Mouse (Mus musculus) skeletal muscle tissue, adult 2 months (tissue): ENCODE measurements at regions not wholly inside any gene's neighbourhood (a gene's known extent, or its start where the extent isn't known, plus 50 kb on each side); places are given as distances from the start of the nearest gene placed in this dataset.

ENCODE experiments used
- DNase-seq: peaks from one replicate; pipeline ENCODE4 v3.0.0-alpha.2; 2012; ENCODE audit warnings: low read depth, low spot score

DNA sequence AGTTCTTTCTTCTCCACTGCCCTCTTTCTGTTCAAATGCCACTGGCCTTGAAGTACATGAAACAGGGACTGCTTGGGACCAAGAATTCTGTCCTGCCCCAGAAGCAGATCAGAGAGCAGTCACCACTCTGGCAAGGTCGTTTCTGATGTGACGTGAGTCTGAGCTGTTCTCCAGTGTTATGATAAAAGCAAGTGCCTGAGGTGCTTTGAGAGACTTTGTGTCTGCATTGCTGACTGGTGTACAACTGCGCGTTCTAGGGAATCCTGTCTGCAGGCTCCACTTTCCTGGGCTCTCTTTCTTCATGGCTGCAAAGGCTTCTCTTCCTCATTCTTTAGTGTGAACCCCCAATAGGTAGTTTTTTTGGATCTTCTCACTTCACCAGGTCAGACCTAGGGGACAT lies 356.8 kb upstream of the Acvr2a start:
- DNase-seq, result no peak

DNA sequence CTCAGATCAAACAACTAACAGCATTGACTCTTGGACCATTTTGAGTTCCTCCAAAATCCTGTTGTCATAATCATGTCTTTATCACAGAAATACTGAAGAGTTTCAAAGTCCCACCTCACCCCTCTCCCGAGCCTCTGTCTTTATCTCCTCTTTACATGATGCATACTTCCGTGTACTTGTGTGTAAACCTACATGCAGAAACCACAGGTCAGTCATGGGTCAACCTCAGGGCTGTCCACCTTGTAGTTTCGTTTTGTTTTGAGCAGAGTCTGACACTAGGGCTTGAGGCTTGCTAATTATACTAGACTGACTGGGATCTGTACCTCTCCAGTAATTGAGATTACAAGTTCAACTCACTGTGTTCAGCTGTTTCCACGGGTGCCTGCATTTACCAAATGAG lies 348.4 kb upstream of the Acvr2a start:
- no peak for DNase-seq

DNA sequence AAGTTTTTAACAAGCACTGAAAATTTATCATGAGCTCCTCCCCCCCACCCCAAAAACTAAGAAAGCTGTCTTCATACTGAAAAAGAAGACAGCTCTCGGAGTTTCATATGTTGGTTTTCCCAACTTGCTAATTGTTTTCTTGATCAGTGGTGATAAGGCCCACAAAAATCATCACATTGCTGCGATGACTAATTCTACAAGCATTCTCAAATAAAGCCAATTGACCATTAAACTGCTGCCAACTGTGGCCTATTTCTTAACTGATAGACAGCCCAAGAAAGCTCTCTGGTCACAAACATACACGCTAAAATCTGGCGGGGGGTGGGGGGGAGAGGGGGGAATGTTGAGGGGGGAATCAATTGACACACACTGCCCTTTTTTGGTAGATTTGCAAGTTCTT lies 345.0 kb upstream of the Acvr2a start:
- DNase-seq, result no peak

DNA sequence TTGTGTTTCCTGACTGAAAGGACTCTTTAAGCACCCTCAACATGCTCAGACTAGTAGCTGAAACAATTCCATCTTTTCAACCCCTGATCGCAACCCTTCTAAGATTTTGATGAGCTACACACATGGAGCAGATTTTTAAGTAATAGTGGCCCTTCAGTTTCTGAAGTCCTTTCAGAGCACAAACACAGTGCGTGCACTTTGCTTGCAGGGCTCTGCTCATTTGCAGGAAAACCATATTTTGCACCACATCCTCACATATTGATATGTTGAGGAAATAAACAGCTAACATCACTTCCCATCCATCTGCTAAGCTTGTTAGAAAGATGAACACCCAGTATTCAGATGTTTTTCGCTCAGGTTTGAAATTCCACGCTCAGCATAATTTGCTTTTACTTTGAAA lies 344.6 kb upstream of the Acvr2a start:
- DNase-seq, result no peak

DNA sequence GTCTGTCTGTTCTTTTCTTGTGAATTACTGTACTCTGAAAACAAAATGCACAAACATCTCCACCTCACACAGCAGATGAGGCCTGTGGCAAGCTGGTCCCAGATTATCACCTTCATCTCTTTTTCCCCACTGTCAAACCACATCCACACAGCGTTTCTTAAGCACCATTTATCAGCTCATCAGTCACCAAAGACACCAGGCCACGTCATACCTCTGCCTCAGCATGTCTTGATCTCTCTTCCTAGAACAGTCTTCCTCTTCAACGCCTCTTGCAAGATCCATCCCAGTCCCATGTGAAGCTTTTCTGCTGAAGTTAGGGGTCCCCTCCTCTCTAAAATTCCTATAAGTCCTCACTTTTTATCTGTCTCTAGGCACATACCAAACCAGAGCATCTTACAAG lies 340.8 kb upstream of the Acvr2a start:
- DNase-seq, result no peak

DNA sequence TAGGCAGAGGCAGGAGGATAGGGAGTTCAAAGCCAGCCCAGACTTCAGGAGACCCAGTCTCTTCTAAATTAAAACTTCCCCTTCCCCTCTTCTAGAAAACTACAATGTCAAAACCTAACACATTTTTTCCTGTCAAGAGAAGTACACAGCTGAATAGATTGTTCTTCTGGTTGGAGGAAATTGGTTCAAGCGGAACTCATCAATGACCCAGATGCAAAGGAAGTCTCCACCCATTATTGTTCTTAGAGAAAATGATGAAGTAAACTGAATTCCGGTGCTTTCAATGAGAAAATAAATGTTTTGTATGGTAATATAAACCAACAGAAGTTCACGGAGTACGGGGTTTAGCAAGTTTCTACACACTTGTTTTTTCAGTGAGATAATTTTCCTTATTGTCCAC lies 339.3 kb upstream of the Acvr2a start:
- DNase-seq, result no peak

DNA sequence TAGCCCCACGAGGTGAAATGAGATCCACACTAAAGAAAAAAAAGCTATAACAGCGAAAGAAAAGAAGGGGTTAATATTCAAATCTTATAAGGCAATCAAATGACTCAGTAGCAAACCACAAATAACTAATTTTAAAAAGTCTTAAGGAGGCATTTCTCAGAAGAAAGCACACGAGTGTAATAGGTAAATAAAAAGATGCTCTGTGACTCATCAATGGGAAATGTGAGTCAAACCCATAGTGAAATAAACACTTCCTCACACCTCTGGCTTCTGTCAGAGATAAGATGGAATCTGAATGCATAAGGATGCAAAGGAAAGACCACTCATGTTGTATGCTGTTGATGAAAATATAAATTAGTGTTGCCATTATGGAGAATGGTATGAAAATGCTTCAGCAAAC lies 337.1 kb upstream of the Acvr2a start:
- DNase-seq, result no peak

DNA sequence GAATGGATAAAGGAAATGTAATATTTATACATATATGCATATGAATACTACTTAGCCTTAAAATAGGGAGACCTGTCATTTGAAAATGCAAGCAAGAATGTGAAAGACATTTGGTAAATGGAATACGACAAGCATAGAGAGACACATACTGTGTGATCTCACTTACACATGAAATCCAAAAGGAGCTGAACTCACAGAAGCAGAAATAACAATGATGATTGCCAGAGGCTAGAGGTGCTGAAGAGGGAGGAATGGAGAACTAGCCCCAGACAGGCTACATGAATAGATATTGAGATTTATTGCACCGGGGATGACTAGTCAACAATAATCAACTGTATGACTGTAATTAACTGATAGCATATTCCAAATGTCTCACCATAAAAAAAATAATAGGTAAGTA lies 336.6 kb upstream of the Acvr2a start:
- DNase-seq, result no peak

DNA sequence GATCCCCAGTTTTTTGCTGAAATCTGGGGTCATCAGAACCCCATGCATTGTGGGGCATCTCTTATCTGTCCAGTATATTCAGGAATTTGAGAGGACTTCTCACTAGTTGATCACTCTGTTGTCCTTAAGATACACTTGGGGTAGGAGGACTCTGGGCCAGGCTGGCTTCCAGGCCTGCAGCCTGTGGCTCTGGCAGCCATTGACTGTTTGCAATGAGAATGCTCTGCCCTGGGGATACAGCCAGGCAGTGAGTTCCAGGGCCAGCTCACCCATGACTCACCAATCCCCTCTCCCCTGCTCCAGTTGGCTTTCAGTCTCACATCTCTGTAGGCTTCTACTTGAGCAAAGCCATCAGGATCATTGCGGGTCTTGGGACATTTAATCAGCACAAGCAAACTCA lies 334.3 kb upstream of the Acvr2a start:
- peak; percentile 60 for DNase-seq

DNA sequence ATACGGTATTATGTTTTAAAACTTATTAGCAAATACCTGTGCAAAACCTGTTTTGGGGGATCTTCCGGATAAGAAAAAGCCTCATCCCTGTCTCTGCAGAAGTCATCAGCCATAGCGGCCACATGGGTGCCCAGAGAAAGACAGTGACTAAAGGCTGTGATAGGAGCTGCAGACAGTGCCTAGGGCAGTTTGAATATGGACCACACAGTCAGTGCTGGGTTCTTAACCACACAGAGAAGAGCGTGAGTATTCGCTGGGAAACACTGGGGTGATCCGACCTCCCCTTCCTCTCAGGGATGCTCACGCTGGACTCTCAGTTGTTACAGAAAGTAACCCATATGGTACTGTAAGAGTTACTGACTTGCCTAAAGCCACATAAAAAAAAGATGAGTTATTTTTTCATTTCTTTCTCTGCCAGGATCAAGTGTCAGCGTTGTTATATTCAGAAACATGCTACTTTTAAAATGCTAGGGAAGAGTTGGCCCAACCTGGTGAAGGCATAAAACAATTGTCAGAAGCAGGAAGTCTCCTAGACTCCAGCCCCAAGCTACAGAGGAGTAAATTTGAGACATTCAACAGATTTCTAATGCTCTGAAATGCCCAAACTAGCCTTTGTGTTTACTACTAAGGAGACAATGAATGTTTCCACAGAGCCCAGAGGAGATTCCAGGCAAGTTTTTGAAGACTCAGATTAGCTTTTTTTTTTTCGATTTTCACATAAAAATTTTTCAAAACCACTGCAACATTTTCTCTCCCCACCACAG lies 333.3 kb upstream of the Acvr2a start:
- DNase-seq, result no peak

DNA sequence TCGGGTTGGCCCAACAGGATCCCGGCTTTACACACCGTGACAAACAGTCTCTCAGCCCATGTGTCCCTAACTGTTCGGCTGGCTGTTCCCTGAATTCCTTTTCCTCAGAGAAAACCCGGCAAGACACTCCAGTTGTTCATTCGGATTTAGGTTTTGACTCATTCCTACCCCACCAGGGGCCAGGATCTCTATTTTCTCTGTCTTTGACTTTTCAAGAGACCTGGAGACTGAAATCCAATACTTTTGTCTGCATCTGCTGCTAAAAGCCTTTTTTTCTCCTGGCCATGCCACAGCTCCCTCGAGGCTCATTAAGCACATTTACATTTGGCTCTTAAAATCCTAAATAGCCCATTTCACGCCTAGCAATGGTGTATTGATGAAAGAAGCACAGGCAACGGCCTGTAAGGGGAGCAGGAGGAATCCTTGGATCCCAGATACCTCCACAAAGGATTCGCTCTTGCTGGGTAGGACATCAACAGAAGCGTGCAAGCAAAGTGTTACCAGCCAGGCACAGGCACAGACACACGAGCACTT lies 332.6 kb upstream of the Acvr2a start:
- no peak for DNase-seq

DNA sequence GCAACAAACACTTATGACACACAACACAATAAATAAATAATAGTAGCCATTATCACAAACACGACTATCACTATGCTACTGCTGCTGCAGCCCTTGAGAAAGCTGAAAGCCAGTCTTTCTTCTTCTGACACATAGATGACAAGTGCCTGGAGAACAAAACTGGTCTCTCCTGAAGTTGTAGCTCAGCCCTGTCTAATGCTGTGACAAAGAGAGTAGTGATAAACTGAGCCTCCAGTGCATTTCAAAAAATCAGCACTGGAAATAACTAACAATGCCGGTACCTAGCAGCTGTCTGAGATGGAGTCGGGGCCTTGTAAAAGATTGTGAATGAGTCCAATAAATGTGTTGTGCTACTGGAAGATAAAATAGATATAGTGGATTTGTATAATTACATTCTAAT lies 320.3 kb upstream of the Acvr2a start:
- no peak for DNase-seq

DNA sequence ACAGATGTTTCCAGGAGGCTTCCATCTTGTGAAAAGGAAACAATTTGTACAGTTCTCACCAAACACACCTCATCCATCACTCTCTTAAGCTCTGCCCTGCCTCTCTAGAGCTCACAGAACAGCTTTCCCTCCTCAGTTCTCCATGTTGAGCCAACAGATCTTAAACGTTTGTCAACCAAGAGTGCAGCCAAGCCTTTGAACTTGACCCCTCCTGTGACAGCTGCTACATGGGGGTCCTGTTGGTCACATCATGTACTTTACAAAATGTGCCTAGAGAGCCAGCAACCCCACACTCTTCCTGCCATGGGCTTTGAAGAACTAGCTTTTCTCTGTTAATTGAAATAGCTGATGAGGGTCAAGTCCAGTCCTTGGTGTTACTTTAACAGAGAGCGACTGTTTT lies 319.8 kb upstream of the Acvr2a start:
- no peak for DNase-seq

DNA sequence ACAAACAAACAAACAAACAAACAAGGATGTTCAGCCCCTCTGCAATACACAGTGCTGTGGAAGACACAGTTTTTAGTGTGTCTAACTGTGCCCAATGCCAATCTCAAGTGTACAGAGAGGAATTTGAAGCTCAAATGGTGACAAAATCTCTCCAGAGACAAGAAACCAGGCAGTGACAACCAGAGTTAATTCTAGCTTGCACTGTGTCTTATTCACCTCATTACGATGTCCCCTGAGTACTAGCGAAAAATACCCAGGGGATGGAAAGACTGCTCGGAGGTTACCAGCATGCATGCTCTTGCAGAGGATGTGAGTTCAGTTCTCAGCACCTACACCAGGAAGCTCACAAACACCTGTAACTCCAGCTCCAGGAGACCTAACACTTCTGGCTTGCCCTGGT lies 319.3 kb upstream of the Acvr2a start:
- no peak for DNase-seq

DNA sequence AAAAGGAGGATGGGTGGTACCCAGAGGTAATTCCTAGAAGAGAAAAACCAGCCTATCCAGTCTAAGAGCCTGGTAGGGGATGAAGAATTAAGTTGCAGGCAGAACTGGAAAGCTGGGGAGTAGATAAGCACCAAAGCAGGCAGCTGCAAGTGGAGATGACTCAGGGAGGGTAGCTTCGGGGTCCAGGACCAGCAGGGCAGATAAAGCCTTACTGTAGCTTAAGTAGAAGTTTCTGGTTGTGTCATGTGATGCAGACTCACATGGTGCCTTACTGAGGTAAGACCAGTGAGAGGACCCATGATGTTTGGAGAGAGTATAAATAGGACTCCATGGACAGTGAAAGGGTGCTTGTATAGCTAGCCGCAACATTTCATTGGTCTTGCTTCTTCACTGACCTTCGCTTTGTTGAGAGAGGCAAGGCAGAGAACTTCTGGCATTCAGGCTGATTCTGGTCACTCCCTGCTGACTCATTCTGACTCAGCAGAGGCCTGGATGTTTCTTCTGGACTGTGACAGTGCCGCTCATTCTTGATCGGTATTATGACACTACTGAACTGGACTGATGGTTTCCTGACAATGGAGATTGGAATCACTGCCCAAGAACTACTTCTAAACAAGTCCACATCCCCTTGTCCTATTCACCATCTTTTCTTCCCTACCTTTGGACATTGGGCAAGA lies 315.7 kb upstream of the Acvr2a start:
- DNase-seq, result no peak

DNA sequence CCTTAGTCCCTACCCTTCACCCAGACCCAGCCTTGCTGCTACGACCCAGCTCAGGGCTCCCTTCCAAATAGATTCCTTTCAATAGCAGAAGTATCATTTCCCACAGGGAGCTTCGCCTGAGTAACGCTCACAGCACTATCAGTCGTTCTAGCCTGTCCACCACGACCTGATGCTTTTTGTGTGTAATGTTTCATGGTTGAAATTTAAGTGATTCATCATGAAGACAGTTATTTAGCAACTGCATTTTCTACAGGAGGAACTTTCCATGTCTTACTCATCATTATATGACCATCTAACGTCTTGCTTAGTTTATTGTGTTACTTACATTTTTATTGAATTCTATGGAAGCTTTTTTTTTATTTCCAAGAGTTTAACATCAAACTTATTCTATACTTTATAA lies 314.5 kb upstream of the Acvr2a start:
- no peak for DNase-seq

DNA sequence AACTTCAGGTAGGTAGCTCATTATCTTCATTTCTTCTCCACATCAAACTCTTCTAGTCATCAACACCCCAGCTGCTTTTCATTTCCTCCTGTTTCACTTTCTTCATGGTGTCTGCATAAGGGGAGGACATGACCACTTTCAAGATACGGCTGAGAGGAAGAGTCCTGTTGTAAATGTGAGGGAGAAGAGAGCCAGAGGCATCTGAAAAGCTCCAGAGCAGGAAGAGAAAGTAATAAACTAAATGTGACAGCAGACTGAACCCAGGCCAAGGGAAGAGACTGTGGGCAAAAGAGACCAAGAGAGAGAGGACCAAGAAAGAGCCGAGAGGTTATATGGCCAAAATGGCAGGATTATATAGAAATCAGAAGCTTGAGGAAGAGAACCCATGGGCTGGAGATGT lies 312.5 kb upstream of the Acvr2a start:
- DNase-seq, result no peak

DNA sequence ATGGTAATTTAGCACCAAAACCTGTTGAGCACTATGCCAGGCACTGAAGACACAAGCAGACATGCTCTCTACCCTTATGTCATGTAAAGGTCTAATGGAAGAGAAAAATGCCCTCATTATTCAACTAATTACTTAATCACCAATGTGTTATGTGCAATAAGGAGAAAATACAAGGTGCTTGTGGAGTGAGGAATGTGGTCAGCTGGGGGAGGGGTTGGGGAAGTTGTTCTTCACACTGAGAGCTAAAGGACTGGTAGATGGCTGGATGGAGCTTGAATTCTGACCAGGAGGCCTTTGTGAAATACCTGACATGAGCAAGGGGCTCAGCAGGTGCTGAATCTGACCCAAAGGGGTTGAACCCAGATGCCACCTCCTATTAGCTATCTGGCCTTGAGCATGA lies 300.1 kb upstream of the Acvr2a start:
- no peak for DNase-seq

DNA sequence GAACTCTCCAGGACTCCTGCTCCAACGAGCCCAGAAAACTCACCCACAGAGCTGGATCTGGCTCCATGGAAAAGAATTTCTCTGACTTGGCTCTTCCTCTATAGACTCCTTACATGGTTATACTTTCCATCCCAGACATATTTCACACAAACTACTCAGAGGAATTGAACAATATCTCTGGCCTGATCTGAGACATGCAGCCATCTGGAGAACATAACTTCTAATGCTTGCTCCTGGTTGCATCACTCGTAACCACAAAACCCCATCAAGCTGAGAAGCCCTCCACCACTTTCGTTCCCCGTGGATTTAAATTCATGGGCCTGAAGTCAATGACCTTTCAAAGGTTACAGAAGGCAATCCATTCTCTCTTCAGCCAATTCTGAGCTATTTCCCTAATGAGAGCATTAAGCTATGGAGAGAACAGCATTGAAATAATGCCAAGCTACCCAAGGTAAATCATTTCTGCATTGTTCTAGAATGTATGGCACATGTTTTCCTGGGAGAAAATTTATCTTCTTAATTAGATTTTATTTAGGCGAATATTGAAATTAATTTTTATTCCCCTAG lies 294.0 kb upstream of the Acvr2a start:
- DNase-seq, result peak; percentile 64

DNA sequence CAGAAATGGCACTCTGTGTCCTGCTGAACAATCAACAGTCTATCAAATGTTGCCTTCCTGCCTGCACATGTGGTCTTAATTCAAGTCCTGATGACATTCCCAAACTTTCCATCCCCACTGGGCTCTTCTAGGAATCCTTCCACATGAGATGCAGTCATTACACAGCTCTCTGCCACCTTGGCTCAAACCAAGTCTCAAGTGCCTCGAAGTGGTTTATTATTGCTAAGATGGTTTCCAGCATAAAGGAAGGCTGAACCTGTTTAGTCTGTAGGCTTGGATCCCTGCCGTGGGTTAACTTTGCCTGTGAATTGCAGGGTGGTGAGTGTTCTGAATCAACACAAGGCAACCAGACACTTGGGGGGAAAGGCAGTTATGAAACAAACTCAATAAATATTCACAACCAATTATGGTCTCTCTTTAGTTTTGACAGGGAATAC lies 293.4 kb upstream of the Acvr2a start:
- DNase-seq, result peak; percentile 80

DNA sequence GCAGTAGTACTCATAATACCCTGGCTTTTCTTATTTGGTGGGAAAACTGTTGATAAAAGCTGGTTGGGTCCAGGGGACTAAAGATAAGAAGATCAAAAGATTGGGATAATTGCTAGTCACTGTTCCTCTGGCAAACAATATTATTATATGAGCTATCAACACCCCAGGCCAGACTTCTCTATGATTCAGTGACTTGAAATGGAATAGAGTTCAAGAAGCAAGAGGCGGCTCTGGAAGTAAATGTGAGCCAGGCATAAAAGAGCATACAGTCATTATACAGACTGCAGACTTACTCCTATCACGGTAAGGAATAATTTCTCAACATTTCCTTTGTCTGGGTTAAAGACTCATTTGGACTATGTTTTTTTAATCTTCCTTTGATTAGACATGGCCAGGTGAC lies 278.5 kb upstream of the Acvr2a start:
- no peak for DNase-seq

DNA sequence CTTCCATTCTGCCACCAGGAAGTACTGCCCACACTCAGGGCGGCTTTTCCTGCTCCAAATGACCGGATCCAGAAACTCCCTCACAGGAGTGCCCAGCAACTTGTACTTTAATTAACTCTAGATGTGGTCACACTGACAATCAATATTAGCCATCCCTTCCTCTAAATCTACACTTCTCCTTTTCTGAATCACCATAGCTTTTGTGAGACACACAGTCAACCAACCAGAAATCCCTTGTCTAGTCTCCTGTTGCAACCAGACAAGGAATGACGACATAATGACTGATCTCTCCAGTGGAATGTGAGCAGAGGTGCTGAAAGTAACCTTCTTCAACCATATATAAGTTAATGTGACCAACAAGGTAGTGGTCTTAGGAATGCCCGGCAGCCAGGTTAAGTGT lies 277.0 kb upstream of the Acvr2a start:
- DNase-seq, result no peak
